Mouse (Mus musculus) CH12.LX (cell line): Measurements from ENCODE around the gene Ehd1.

Experiments used
- BHLHE40 ChIP-seq: IDR thresholded peaks from 2 replicates; pipeline ENCODE4 v1.6.1; 2011; ENCODE audit warnings: mild to moderate bottlenecking, low read depth, low read length, improper control_type of control experiment
- CTCF ChIP-seq, 2 experiments: IDR thresholded peaks in 1 of 2; conservative IDR thresholded peaks in 1 of 2; 2 replicates each; pipeline ENCODE4 v1.5.1; 2011 to 2012; ENCODE audit warnings: low read depth in 2 of 2, low read length in 2 of 2, improper control_type of control experiment in 1 of 2, inconsistent platforms in 1 of 2, mild to moderate bottlenecking in 1 of 2, moderate library complexity in 1 of 2
- ELF1 ChIP-seq: IDR thresholded peaks from 2 replicates; pipeline ENCODE4 v1.6.1; 2014; ENCODE audit warnings: low read depth, mild to moderate bottlenecking, inconsistent platforms, low read length, improper control_type of control experiment
- EP300 ChIP-seq: IDR thresholded peaks from 2 replicates; pipeline ENCODE4 v1.6.1; 2011; ENCODE audit warnings: low read length, improper control_type of control experiment
- ETS1 ChIP-seq: conservative IDR thresholded peaks from 2 replicates; pipeline ENCODE4 v1.6.1; 2012; ENCODE audit warnings: low read depth, mild to moderate bottlenecking, inconsistent platforms, low read length, improper control_type of control experiment, moderate library complexity
- MAZ ChIP-seq: IDR thresholded peaks from 2 replicates; pipeline ENCODE4 v1.6.1; 2012; ENCODE audit warnings: low read depth, mild to moderate bottlenecking, inconsistent platforms, low read length, improper control_type of control experiment, moderate library complexity
- MEF2A ChIP-seq: IDR thresholded peaks from 2 replicates; pipeline ENCODE4 v1.6.1; 2014; ENCODE audit warnings: low read depth, mild to moderate bottlenecking, inconsistent platforms, low read length, improper control_type of control experiment, borderline replicate concordance
- POLR2A ChIP-seq: IDR thresholded peaks from 2 replicates; pipeline ENCODE4 v1.6.1; 2011; ENCODE audit warnings: low read depth, mild to moderate bottlenecking, improper control_type of control experiment, low read length
- POLR2AphosphoS2 ChIP-seq: IDR thresholded peaks from 2 replicates; pipeline ENCODE4 v1.6.1; 2011; ENCODE audit warnings: low read depth, low read length, improper control_type of control experiment
- SIN3A ChIP-seq: IDR thresholded peaks from 2 replicates; pipeline ENCODE4 v1.6.1; 2012; ENCODE audit warnings: low read length, improper control_type of control experiment, inconsistent platforms
- UBTF ChIP-seq: IDR thresholded peaks from 2 replicates; pipeline ENCODE4 v1.6.1; 2012; ENCODE audit warnings: low read depth, mild to moderate bottlenecking, inconsistent platforms, low read length, improper control_type of control experiment, moderate library complexity
- ZC3H11A ChIP-seq: IDR thresholded peaks from 2 replicates; pipeline ENCODE4 v1.6.1; 2012; ENCODE audit warnings: low read depth, mild to moderate bottlenecking, inconsistent platforms, low read length, improper control_type of control experiment
- ZMIZ1 ChIP-seq: IDR thresholded peaks from 2 replicates; pipeline ENCODE4 v1.6.1; 2012; ENCODE audit warnings: low read depth, mild to moderate bottlenecking, inconsistent platforms, low read length, improper control_type of control experiment

GRCm38 (mm10) chr19:6292262-6292661 lies 15.7 kb downstream of the Ehd1 start:
- TF ChIP-seq CTCF (conservative IDR thresholded peaks at IDR 0.05 in 1 of 2, IDR thresholded peaks at IDR 0.05 in 1 of 2; ENCODE audit: low read depth in 2 of 2, low read length in 2 of 2) (no peak), POLR2AphosphoS2 (no peak), EP300 (no peak), MAZ (no peak), SIN3A (no peak), ETS1 (no peak), POLR2A (no peak), UBTF (no peak), ZMIZ1 (no peak), ZC3H11A (no peak), BHLHE40 (no peak), MEF2A (no peak), ELF1 (no peak)
